In the genomic region with DNA sequence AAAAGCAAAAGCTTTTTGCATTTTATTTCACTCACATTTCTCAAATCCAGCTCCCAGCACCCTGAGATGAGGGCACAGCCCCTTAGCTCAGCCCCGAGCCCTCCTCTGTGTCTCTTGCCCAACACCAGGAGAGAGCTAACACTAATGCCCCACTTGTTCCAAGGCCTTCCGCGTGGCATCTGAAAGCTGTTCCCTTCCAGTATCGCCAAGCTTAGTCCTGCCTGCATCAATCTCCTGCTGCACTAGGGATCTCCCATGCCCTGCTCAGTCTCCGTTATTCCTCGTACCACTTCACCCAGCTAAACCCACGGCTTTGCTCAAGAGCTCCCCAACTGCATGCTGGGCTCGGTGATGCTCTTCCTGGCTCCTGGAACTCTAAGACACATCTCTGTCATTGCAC, we compare ENCODE assay signal across 9 mouse cellular contexts. TPM values are rescaled to one million over a fixed set of nuclear protein-coding genes. Genes with fewer than 3 reads are reported as not detected.
A peak's percentile ranks its signal among the peaks of the same experiment; 100 is the strongest.
DNase-seq lines count a peak whose midpoint lies in the region; ATAC-seq and TF ChIP-seq lines count a peak whose summit lies in the region.
"Had no signal": no experiment of that assay in that cellular context is flagged by ENCODE, and none has a peak within 500 bp of the region (broad histone marks: within the 10 kb centered on the region; RNA-seq: fewer than 3 reads in every experiment).

No protein-coding gene starts in this region.

- no peak overlapping the region; the same call in 1 of the 2 replicates for H3K9ac ChIP-seq in hindbrain, embryonic 11.5 days (ENCODE audit: low read depth, low read length)
- H3K9ac ChIP-seq in midbrain, embryonic 11.5 days (ENCODE audit: low read length): peak overlapping the region; percentile 56

- peaks cover 70% of the 10 kb centered on the region for H3K4me1 ChIP-seq in heart, embryonic 10.5 days
- H3K4me1 ChIP-seq in hindbrain, embryonic 11.5 days (replicated peaks; ENCODE audit: control insufficient read depth, insufficient read depth, low read length): peaks cover 16% of the 10 kb centered on the region
- peaks cover 46% of the 10 kb centered on the region for H3K4me1 ChIP-seq in midbrain, embryonic 11.5 days (ENCODE audit: control insufficient read depth, insufficient read depth, low read length)

- H3K9me3 ChIP-seq in heart, embryonic 10.5 days: no peaks in the 10 kb centered on the region
- no peaks in the 10 kb centered on the region for H3K9me3 ChIP-seq in hindbrain, embryonic 11.5 days (ENCODE audit: control insufficient read depth, low read length)
- peaks cover 4% of the 10 kb centered on the region; the same call in 1 of the 2 replicates for H3K9me3 ChIP-seq in midbrain, embryonic 11.5 days (ENCODE audit: control insufficient read depth, low read length)

- 74% methylated on average over 8 of the region's 8 CpGs for WGBS in heart, embryonic 10.5 days
- 85% methylated on average over 8 of the region's 8 CpGs for WGBS in hindbrain, embryonic 11.5 days
- 70% methylated on average over 8 of the region's 8 CpGs for WGBS in midbrain, embryonic 11.5 days

- peak overlapping the region; percentile 53; the same call in 1 of the 2 replicates for H3K4me3 ChIP-seq in heart, embryonic 10.5 days
- H3K4me3 ChIP-seq in hindbrain, embryonic 11.5 days (ENCODE audit: low read depth, low read length): no peak overlapping the region
- peak overlapping the region; percentile 26; the same call in 1 of the 2 replicates for H3K4me3 ChIP-seq in midbrain, embryonic 11.5 days (ENCODE audit: low read depth, low read length)

- peaks cover 12% of the 10 kb centered on the region for H3K36me3 ChIP-seq in heart, embryonic 10.5 days
- H3K36me3 ChIP-seq in hindbrain, embryonic 11.5 days (ENCODE audit: control insufficient read depth, insufficient read depth, low read length): no peaks in the 10 kb centered on the region
- H3K36me3 ChIP-seq in midbrain, embryonic 11.5 days (ENCODE audit: control insufficient read depth, insufficient read depth, low read length): no peaks in the 10 kb centered on the region

- H3K4me2 ChIP-seq in hindbrain, embryonic 11.5 days (replicated peaks; ENCODE audit: low read depth, low read length): no peak overlapping the region
- peak overlapping the region; percentile 52 for H3K4me2 ChIP-seq in midbrain, embryonic 11.5 days

- intact Hi-C loops in left cerebral cortex, postnatal 10 days (cut with DNase I): loop anchor here (2.0 kb wide), 1 partner anchor 55 kb away; no protein-coding TSS in a partner anchor

- H3K27ac ChIP-seq in heart, embryonic 10.5 days: peak overlapping the region; percentile 89
- H3K27ac ChIP-seq in hindbrain, embryonic 11.5 days (ENCODE audit: low read depth, low read length): peak overlapping the region; percentile 86
- peak overlapping the region; percentile 78 for H3K27ac ChIP-seq in midbrain, embryonic 11.5 days (ENCODE audit: low read depth, low read length)

- TF ChIP-seq POLR2A in brain, embryonic 14.5 days (IDR thresholded peaks at IDR 0.05; ENCODE audit: borderline replicate concordance, extremely low read depth, insufficient read depth, insufficient read length, poor library complexity, severe bottlenecking): no peak

- TF ChIP-seq CTCF in brain, embryonic 14.5 days (IDR thresholded peaks at IDR 0.05; ENCODE audit: borderline replicate concordance, extremely low read depth, insufficient read depth, insufficient read length): no peak

- no peaks in the 10 kb centered on the region for H3K27me3 ChIP-seq in heart, embryonic 10.5 days (ENCODE audit: insufficient read depth, poor library complexity, severe bottlenecking)
- H3K27me3 ChIP-seq in hindbrain, embryonic 11.5 days (ENCODE audit: control insufficient read depth, insufficient read depth, low read length): no peaks in the 10 kb centered on the region
- no peaks in the 10 kb centered on the region for H3K27me3 ChIP-seq in midbrain, embryonic 11.5 days (ENCODE audit: control insufficient read depth, insufficient read depth, low read length)
- H3K27me3 ChIP-seq: CH12.LX had no signal

- no peak for ATAC-seq in hindbrain, embryonic 11.5 days (ENCODE audit: low FRiP score)
- ATAC-seq in midbrain, embryonic 11.5 days (ENCODE audit: low FRiP score): no peak

- DNase-seq in heart, embryonic 10.5 days (ENCODE audit: low spot score): no peak
- no peak for DNase-seq in heart, adult 8-10 months (ENCODE audit: low spot score)
- peak; percentile 47 for DNase-seq in brain, embryonic 14.5 days (ENCODE audit: low read depth)
- DNase-seq in hindbrain, embryonic 11.5 days (ENCODE audit: low spot score): no peak
- no peak for DNase-seq in midbrain, embryonic 11.5 days (ENCODE audit: low spot score, missing footprints)
- DNase-seq in thymus, postnatal 14 days: no peak
- DNase-seq in left cerebral cortex, postnatal 10 days (ENCODE audit: extremely low spot score in 1 of 2, low spot score in 2 of 2): no peak
- DNase-seq in thymus, adult 18-20 months: no peak

RNA-seq across cellular contexts. Expression of gene Maml3, which starts 57.3 kb away (rescaled TPM):
- 2.3 and 3.6 TPM in 2 replicates for polyA plus RNA-seq in heart, embryonic 10.5 days (2016; fragmentation: Nextera tagmentation; extraction: Ambion mirVana)
- total RNA-seq in heart, adult 8-10 months (2022): 1 to 10 TPM; 1.9 to 3.3 (median 2.7) TPM
- polyA plus RNA-seq in brain, embryonic 14.5 days (2012; rRNA removed): 5.5 and 12.7 TPM in 2 replicates
- 6.5 and 7.5 TPM in 2 replicates for polyA plus RNA-seq in hindbrain, embryonic 11.5 days (2014; fragmentation: Nextera tagmentation; extraction: Ambion mirVana)
- 5.3 and 6.1 TPM in 2 replicates for polyA plus RNA-seq in midbrain, embryonic 11.5 days (2014; fragmentation: Nextera tagmentation; extraction: Ambion mirVana)
- 1 to 10 TPM; 7.2 to 7.8 TPM for total RNA-seq in left cerebral cortex, postnatal 10 days (2021)
